Mouse (Mus musculus) G1E (cell line): Measurements from ENCODE around the gene Cfap44.

ENCODE experiments used
- CTCF ChIP-seq: IDR thresholded peaks from 2 replicates; pipeline ENCODE4 v1.5.1; 2012; ENCODE audit warnings: low read depth, low read length, inconsistent platforms, mixed read lengths
- GATA2 ChIP-seq: IDR thresholded peaks from 2 replicates; pipeline ENCODE4 v1.6.1; 2012; ENCODE audit warnings: low read depth, low read length, inconsistent platforms, borderline replicate concordance
- TAL1 ChIP-seq: conservative IDR thresholded peaks from 2 replicates; pipeline ENCODE4 v1.6.1; 2012; ENCODE audit warnings: low read depth, low read length, inconsistent platforms, mixed read lengths

DNA sequence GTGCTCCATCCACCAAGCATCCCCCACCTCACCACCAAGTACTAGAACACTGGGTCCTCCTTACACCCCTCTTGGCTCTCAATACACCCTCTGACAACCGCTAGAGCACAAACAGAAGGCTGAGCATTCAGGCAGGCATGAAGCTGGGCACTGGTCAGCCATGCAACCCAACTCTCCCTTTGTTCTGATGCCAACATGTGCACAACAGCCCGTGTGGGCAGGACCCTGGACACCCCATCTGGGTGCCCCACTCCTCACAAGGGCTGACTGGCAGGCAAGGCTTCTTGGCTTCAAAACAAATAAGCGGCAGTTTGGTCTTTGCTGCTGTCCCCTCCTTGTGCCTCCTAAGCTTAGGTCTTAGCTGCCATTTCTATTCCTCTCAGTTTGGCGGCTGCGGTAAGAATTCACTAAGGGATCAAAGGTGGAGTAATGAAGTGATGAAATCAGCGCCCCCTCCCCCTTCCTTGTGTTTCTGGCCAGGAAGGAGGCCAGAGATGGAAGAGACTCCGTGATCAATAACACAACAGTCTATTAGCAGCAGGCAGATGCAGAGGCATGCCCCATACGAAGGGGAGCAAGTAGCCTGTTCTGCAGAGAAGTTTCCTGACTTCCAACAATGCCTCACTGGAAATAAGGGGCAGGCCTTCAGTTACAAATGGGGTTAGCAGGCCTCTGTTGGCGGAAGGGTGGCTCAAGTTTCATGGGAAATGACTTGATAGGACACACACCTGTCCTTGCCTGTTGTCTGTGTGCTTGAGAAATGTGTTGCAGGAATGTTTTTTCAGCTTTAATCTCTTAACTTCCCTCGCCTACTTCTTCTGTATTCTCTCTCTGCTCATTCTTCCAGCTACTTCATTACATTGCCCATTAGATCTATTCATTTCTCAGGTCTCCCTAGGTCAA is 112.7 kb downstream of the Cfap44 start:
- no peak for TF ChIP-seq CTCF
- no peak for TF ChIP-seq TAL1
- TF ChIP-seq GATA2 = no peak
